Mouse (Mus musculus) sigmoid colon, adult 10 weeks (tissue): ENCODE measurements around the gene Gm17428. TPM values are rescaled to one million over a fixed set of nuclear protein-coding genes. Genes with fewer than 3 reads are reported as not detected.

ENCODE experiments used
- polyA plus RNA-seq: library from polyadenylated mRNA; stranded (reverse); fragments of 350-450 nt; fragmentation: Illumina TruSeq; extraction: RNeasy Lipid Tissue Mini Kit (QIAGEN cat#74804); gene quantifications from one replicate; pipeline ENCODE4 v1.2.3, GENCODE M21; 2014; ENCODE audit warnings: low read depth, low replicate concordance

The Gm17428 gene
- not detected for polyA plus RNA-seq

GRCm38 (mm10) chr14:54976633-54977032 is at the start of gene Gm17428:
Gm17428 (plus strand) TSS chr14:54976933.

DNA sequence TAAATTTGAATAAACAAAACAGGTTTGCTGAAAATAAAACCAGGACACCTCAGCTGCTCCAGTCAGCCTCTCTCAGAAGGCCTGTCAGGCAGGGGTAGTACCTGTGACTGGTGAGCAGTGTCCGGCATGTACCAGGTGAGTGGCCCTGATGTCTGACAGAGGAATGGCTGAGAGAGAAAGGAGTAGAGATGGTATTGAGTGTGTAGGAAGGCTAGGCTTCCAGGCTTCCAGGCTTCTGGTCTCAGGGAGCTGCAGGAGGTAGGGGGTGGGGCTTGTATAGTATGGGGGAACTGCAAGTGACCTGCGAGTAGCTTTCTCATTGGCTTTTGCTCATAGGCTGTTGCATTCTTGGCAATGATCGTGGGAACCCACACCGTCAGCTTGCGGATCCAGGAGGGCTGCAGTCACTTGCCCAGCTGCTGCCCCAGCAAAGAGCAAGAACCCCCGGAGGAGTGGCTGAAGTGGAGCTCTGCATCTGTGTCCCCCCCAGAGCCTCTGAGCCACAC is 44.0 kb upstream of the Gm17428 start, which contains the start of gene Il25:
Il25 (plus strand) TSS at position 51 of the 506 bp plus-strand sequence.

DNA sequence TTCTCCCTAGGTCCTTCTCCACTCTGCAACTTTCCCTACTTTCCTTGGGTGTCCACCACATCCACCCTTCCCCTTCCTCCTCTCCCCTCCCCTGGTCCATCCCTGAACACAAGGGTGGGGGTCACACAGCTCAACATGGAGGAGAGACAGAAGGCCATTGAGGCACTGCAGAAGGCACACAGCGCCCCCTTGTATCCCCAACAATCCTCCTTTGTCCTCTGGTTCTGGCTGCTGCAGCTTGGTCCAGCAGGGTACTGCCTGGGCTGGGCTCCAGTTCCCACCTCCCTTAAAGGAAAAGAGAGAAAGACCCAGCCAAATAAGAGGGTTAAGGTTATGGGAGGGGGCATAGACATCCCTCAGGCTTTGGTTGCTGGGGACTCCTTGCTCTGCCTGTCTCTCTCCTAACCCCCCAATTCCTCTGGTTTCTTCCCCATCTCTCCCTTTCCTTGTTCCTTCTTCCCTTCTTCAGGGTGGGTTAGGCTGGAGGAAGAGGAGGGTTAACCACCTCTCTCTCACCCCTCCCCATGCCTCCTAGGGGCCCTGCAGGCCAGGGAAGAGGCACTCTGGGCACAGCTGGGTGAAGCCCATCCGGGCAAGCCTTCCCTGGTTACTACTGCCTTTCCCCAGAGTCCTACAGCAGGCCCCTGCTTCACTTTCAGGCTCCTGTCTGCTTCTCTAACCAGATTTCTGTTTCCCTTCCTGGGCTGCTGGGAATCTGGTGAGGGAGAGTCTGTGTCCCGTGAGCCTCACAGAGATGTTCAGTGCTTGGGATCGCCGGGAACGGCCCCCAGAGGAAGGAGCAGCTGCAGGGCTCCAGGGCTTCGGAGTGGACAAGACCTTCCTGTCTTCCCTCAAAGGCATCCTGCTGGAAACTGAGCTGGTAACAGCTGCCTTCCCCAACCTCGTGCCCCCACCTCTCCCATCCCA is 40.6 kb upstream of the Gm17428 start, which contains the start of gene Cmtm5:
Cmtm5 (plus strand) TSS at position 358 of the 927 bp plus-strand sequence.

GRCm38 (mm10) chr14:54966320-54966977 is 10.3 kb upstream of the Gm17428 start, which contains the start of gene Myh6:
Myh6 (minus strand) TSS chr14:54966927.

DNA sequence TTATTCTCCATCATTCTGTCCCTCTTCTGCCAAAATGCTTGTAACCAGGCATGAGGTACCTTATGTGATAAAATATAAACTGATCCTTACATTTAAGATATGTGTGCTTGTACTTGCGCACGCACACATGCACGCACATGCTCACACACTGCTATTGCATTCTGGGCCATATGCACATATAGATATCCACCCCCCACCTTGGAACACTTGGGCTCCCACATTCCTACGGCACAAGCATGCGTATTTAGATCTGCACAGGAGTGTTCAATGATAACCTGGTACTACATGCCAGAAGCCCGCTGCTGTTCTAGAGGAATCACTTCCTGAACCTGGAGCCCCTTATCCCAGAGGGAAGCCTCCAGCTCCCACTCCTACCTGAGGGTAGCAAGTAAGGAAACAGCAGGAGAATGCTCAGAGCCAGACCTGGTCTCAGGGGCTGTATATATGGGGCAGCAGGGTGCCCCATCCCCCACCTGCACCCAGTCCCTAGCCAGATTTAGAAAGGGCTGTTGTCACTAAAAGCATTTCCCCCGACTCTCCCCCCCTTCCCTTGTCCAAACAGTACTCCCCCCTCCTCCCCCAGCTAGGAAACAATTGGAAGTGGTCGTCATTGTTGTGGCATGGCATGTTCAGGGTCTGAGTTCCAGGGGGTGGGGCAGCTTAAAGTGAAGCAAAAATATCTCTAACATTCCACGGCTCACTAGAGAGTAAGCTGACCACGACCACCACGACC is 17.6 kb downstream of the Gm17428 start, which contains the start of gene Myh7:
Myh7 (minus strand) TSS at position 491 of the 733 bp plus-strand sequence.

DNA sequence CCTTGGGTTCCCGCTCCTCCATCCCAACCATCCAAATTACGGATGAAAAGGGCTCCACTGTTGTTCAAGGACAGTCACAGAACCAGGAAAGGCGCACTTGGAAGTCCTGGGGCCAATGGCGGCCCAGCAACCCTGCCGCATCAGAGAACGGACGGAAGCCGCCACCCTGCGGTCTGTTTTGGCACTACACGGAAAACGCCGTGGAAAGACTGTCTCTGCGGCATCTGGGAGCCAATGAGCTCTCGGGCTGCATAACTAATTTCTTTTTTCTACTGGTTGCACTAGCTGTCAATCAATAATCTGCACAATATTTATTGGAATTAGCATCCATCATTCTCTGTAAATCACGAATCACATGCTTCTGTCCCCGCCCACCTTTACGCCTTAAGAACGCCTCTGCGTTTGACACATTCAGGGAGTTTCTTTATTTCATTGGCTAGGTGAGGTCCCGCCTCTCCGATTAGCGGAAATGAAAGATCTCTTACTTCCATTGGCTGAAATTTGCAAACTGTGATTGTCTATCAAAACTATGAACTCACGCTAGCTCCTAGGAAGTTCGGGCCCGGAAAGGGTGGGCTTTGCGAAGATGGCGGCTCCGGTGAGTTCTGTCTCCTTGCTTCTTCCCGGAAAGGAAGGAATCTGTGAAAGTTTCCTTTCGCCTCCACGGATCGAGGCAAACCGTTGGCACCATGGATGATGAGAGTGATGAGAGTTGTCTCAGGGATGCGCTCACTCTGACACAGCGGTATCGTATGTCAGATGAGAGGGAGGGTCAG is 38.4 kb downstream of the Gm17428 start, which contains the start of gene Ngdn:
Ngdn (plus strand) TSS at position 464 of the 776 bp plus-strand sequence.

Other genes with a start within 250 kb of the Gm17428 start
- gene Slc7a8, start 195.0 kb upstream of the Gm17428 start, polyA plus RNA-seq: 2.9 TPM
- not detected for gene Rnf212b, start 162.8 kb upstream of the Gm17428 start, polyA plus RNA-seq
- gene Homez, start 106.0 kb upstream of the Gm17428 start, polyA plus RNA-seq: 7.2 TPM
- 5.7 TPM for gene Ppp1r3e, start 99.4 kb upstream of the Gm17428 start, polyA plus RNA-seq
- 24.1 TPM for gene Bcl2l2, start 93.6 kb upstream of the Gm17428 start, polyA plus RNA-seq
- not detected for gene Gm20521, start 93.5 kb upstream of the Gm17428 start, polyA plus RNA-seq
- 56.1 TPM for gene Pabpn1, start 84.4 kb upstream of the Gm17428 start, polyA plus RNA-seq
- 0.41 TPM for gene Slc22a17, start 63.8 kb upstream of the Gm17428 start, polyA plus RNA-seq
- gene Efs, start 50.8 kb upstream of the Gm17428 start, polyA plus RNA-seq: 0.28 TPM
- not detected for gene Il25, start 44.2 kb upstream of the Gm17428 start, polyA plus RNA-seq
- not detected for gene Cmtm5, start 40.7 kb upstream of the Gm17428 start, polyA plus RNA-seq
- not detected for gene Myh6, start 10.0 kb upstream of the Gm17428 start, polyA plus RNA-seq
- gene Myh7, start 17.7 kb downstream of the Gm17428 start, polyA plus RNA-seq: not detected
- 7.9 TPM for gene Ngdn, start 38.5 kb downstream of the Gm17428 start, polyA plus RNA-seq
- gene Zfhx2, start 115.4 kb downstream of the Gm17428 start, polyA plus RNA-seq: 0.54 TPM
- gene Thtpa, start 117.9 kb downstream of the Gm17428 start, polyA plus RNA-seq: 6.0 TPM
- gene Ap1g2, start 129.7 kb downstream of the Gm17428 start, polyA plus RNA-seq: 8.4 TPM
- 1.5 TPM for gene Jph4, start 140.0 kb downstream of the Gm17428 start, polyA plus RNA-seq
- not detected for gene Dhrs2, start 245.1 kb downstream of the Gm17428 start, polyA plus RNA-seq